Mouse (Mus musculus): ENCODE measurements around the gene Rpl5.
"Not testable (repeated sequence)": the region's sequence is repeated elsewhere in the genome, so short reads cannot be mapped to it uniquely, and the experiment has no call there.

Gene Rpl5

GRCm38 (mm10) chr5:107900206-107901013 is at the start of gene Rpl5:
Gene Rpl5 (plus strand): TSS chr5:107900502.
- peak; percentile 97 for DNase-seq (ENCODE audit: low read depth, low spot score)

- DNase-seq (ENCODE audit: low read depth, low spot score): peak; percentile 40
Measured at GRCm38 (mm10) chr5:107853807-107854206, 46.5 kb upstream of the Rpl5 start.

GRCm38 (mm10) chr5:107854556-107854955 is 45.7 kb upstream of the Rpl5 start:
- no peak for DNase-seq (ENCODE audit: low read depth, low spot score)

GRCm38 (mm10) chr5:107855546-107855945 is 44.8 kb upstream of the Rpl5 start:
- DNase-seq (ENCODE audit: low read depth, low spot score): no peak

- no peak for DNase-seq (ENCODE audit: low read depth, low spot score)
Measured at GRCm38 (mm10) chr5:107858963-107859362, 41.3 kb upstream of the Rpl5 start.

GRCm38 (mm10) chr5:107863971-107864370 is 36.3 kb upstream of the Rpl5 start:
- no peak for DNase-seq (ENCODE audit: low read depth, low spot score)

GRCm38 (mm10) chr5:107866127-107867126 is 33.9 kb upstream of the Rpl5 start:
- DNase-seq (ENCODE audit: low read depth, low spot score): peak; percentile 24

GRCm38 (mm10) chr5:107867970-107868904 is 32.1 kb upstream of the Rpl5 start:
- no peak for DNase-seq (ENCODE audit: low read depth, low spot score)

GRCm38 (mm10) chr5:107868905-107869424 is 31.3 kb upstream of the Rpl5 start:
- peak; percentile 81 for DNase-seq (ENCODE audit: low read depth, low spot score)

- no peak for DNase-seq (ENCODE audit: low read depth, low spot score)
Measured at GRCm38 (mm10) chr5:107869701-107870100, 30.6 kb upstream of the Rpl5 start.

GRCm38 (mm10) chr5:107873330-107873729 is 27.0 kb upstream of the Rpl5 start:
- no peak for DNase-seq (ENCODE audit: low read depth, low spot score)

- no peak for DNase-seq (ENCODE audit: low read depth, low spot score)
Measured at GRCm38 (mm10) chr5:107873886-107874302, 26.4 kb upstream of the Rpl5 start.

- no peak for DNase-seq (ENCODE audit: low read depth, low spot score)
Measured at GRCm38 (mm10) chr5:107874561-107875260, 25.6 kb upstream of the Rpl5 start, which contains the start of gene Evi5. Gene Evi5 (minus strand): TSS chr5:107875107.

- no peak for DNase-seq (ENCODE audit: low read depth, low spot score)
Measured at GRCm38 (mm10) chr5:107875261-107875611, 25.1 kb upstream of the Rpl5 start.

- no peak for DNase-seq (ENCODE audit: low read depth, low spot score)
Measured at GRCm38 (mm10) chr5:107877053-107877452, 23.2 kb upstream of the Rpl5 start.

GRCm38 (mm10) chr5:107880710-107881109 is 19.6 kb upstream of the Rpl5 start:
- DNase-seq (ENCODE audit: low read depth, low spot score): no peak

GRCm38 (mm10) chr5:107889994-107890888 is 10.1 kb upstream of the Rpl5 start:
- no peak for DNase-seq (ENCODE audit: low read depth, low spot score)

GRCm38 (mm10) chr5:107891515-107891914 is 8.8 kb upstream of the Rpl5 start:
- not testable (repeated sequence) for DNase-seq (ENCODE audit: low read depth, low spot score)

- no peak for DNase-seq (ENCODE audit: low read depth, low spot score)
Measured at GRCm38 (mm10) chr5:107894676-107895075, 5.6 kb upstream of the Rpl5 start.

Data from skeletal muscle tissue, adult 2 months (tissue).